Mouse (Mus musculus) kidney, embryonic 16.5 days (tissue): ENCODE data around the gene Hist2h2ac. TPM values are rescaled to one million over a fixed set of nuclear protein-coding genes. Genes with fewer than 3 reads are reported as not detected.
A peak's percentile ranks its signal among the peaks of the same experiment; 100 is the strongest.
"Not testable (repeated sequence)": the region's sequence is repeated elsewhere in the genome, so short reads cannot be mapped to it uniquely, and the experiment has no call there.

ENCODE experiments used
- ATAC-seq: fragments of 200-750 bp; cut with Nextera tagmentation; 2 replicates; pipeline ENCODE4 v1.8.0; 2017; ENCODE audit warnings: moderate TSS enrichment; ENCODE audit not compliant: low FRiP score, low TSS enrichment
- H3K27ac ChIP-seq: fragments of 300-500 bp; sonication (generic); 2 replicates; pipeline ENCODE4 v1.5.1; 2014; ENCODE audit warnings: low read length
- H3K27me3 ChIP-seq: fragments of 300-500 bp; sonication (generic); 2 replicates; pipeline ENCODE4 v1.6.1; 2014; ENCODE audit warnings: low read length, control low read depth, mixed read lengths; ENCODE audit not compliant: insufficient read depth
- H3K36me3 ChIP-seq: fragments of 300-500 bp; sonication (generic); 2 replicates; pipeline ENCODE4 v1.6.1; 2014; ENCODE audit warnings: low read length, control low read depth, mixed read lengths; ENCODE audit not compliant: insufficient read depth
- H3K4me1 ChIP-seq: fragments of 300-500 bp; sonication (generic); 2 replicates; pipeline ENCODE4 v1.6.1; 2014; ENCODE audit warnings: low read length, control low read depth, mixed read lengths; ENCODE audit not compliant: insufficient read depth
- H3K4me2 ChIP-seq: fragments of 300-500 bp; sonication (generic); replicated peaks from 2 replicates; pipeline ENCODE4 v1.6.1; 2014; ENCODE audit warnings: low read depth, low read length
- H3K4me3 ChIP-seq: fragments of 300-500 bp; sonication (generic); 2 replicates; pipeline ENCODE4 v1.5.1; 2014; ENCODE audit warnings: mild to moderate bottlenecking, low read length
- H3K9ac ChIP-seq: fragments of 300-500 bp; sonication (generic); replicated peaks from 2 replicates; pipeline ENCODE4 v1.6.1; 2014; ENCODE audit warnings: low read length
- H3K9me3 ChIP-seq: fragments of 300-500 bp; sonication (generic); 2 replicates; pipeline ENCODE4 v1.6.1; 2016; ENCODE audit warnings: low read length, control low read depth
- WGBS: fragments of 180-500 bp; shearing (Covaris S2); extraction: QIAGEN DNeasy Blood & Tissue Kit; methylation state at CpG from one replicate; pipeline ENCODE4 v1.1.7; 2014; 5-methylcytosine and 5-hydroxymethylcytosine counted together
- polyA plus RNA-seq: library from polyadenylated mRNA; unstranded; fragments of >200 nt; fragmentation: Nextera tagmentation; extraction: Ambion mirVana; gene quantifications from 2 replicates; pipeline ENCODE4 v1.2.1, GENCODE M21; 2015

Hist2h2ac gene
- polyA plus RNA-seq, 1 experiment from 2014 or later, result 7.5 TPM

DNA sequence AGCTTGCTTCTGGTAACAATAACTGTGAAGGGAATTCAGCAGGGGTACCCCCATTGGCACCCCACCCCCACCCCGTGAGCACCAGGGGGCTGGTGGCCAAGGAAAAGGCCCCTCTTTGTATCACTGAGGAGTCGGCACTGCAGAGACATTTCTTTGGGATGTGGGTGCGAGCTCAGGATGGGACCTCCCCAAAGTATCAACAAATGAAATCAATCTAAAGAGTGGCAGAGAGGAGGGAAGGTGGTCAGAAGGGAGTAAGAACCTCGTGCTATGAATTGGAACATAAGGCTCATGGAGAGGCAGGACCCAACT lies 28.3 kb upstream of the Hist2h2ac start:
- Histone ChIP-seq H3K27ac (peak overlapping the region; percentile 66), H3K36me3 (no peaks in the 10 kb centered on the region), H3K4me2 (peak overlapping the region; percentile 55), H3K27me3 (no peaks in the 10 kb centered on the region), H3K4me1 (peaks cover 31% of the 10 kb centered on the region), H3K9me3 (no peaks in the 10 kb centered on the region), H3K4me3 (peak overlapping the region; percentile 49), H3K9ac (peak overlapping the region; percentile 52)
- no peak for ATAC-seq
- 52% methylated on average over 4 of the region's 4 CpGs for WGBS

GRCm38 (mm10) chr3:96248141-96249033 lies 27.7 kb upstream of the Hist2h2ac start:
- H3K9ac ChIP-seq, result peak overlapping the region; percentile 52
- peak overlapping the region; percentile 55 for H3K4me2 ChIP-seq

DNA sequence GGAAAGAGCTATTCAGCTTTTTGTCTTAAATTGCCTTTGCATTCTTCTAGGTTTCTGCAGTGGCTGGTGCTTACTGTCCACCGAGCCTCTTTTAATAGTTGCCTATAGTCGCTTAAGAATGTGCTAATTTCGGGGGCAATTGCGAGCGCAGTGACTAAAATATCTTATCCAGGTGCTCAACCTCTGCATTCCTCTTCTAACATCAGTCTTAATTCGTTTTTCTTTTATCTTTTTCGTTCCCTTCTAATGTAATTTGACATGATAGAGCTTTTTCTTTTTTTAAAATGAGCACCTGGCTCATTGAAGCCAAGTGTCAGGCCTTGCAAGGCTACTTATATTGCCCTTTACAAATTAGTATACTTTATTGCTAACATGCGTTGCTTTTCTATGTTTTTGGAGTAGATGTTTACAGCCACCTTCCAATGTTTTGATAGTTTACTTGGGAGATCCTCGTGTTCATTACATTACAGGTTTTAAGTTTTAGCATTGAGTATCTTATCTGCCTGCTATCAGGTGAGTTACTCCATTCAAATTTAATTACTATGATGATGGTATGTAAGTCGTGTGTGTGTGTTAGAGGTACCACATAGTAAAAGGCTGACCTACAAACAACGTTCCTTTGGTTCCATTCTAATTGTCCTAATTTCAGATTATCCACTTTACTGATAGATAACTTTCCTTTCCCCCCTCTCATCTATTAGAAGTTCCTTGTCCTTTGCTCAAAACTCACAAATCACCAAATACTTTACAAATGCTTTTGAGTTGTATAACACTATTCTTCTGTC lies 26.9 kb upstream of the Hist2h2ac start:
- Histone ChIP-seq H3K4me3 (peak overlapping the region; percentile 49), H3K4me1 (peaks cover 37% of the 10 kb centered on the region), H3K27ac (peak overlapping the region; percentile 75), H3K9ac (peak overlapping the region; percentile 72), H3K4me2 (peak overlapping the region; percentile 55), H3K9me3 (no peaks in the 10 kb centered on the region), H3K27me3 (no peaks in the 10 kb centered on the region), H3K36me3 (no peaks in the 10 kb centered on the region)
- 5% methylated on average over 11 of the region's 11 CpGs for WGBS
- no peak for ATAC-seq

More at GRCm38 (mm10) chr3:96248141-96249033, 27.7 kb upstream of the Hist2h2ac start:
- peak overlapping the region; percentile 49 for H3K4me3 ChIP-seq
- no peaks in the 10 kb centered on the region for H3K36me3 ChIP-seq
- H3K4me1 ChIP-seq, result peaks cover 37% of the 10 kb centered on the region
- 38% methylated on average over 6 of the region's 6 CpGs for WGBS
- no peak for ATAC-seq
- no peaks in the 10 kb centered on the region for H3K9me3 ChIP-seq
- H3K27me3 ChIP-seq, result no peaks in the 10 kb centered on the region
- peak overlapping the region; percentile 66 for H3K27ac ChIP-seq

GRCm38 (mm10) chr3:96246427-96246856 lies 25.8 kb upstream of the Hist2h2ac start, which contains the start of gene Hist2h3c1:
Gene Hist2h3c1 (plus strand): TSS chr3:96246685.
- Histone ChIP-seq H3K9ac (peak within 1 kb of the TSS; percentile 72), H3K4me2 (peak within 1 kb of the TSS; percentile 55), H3K4me1 (peaks cover 37% of the 10 kb centered on the region), H3K4me3 (peak within 1 kb of the TSS; percentile 49), H3K27ac (peak within 1 kb of the TSS; percentile 75)
- H3K36me3 ChIP-seq, H3K27me3 ChIP-seq, H3K9me3 ChIP-seq: not testable (repeated sequence)
- ATAC-seq, result peak; percentile 96
- whole genome bisulfite sequencing, result 0% methylated on average over 1 of the region's 47 CpGs

GRCm38 (mm10) chr3:96246018-96246417 lies 25.3 kb upstream of the Hist2h2ac start:
- 0% methylated on average over 9 of the region's 21 CpGs for WGBS
- peak overlapping the region; percentile 23; the same call in 1 of the 2 replicates for H3K4me2 ChIP-seq
- H3K9me3 ChIP-seq, H3K27me3 ChIP-seq, H3K36me3 ChIP-seq, ATAC-seq: not testable (repeated sequence)
- H3K27ac ChIP-seq, result 0 out of 2 replicates have a peak overlapping the region, but pooled peaks have one; percentile 58
- H3K4me1 ChIP-seq, result peaks cover 37% of the 10 kb centered on the region
- 0 out of 2 replicates have a peak overlapping the region, but pooled peaks have one; percentile 55 for H3K9ac ChIP-seq
- peak overlapping the region; percentile 38 for H3K4me3 ChIP-seq

- Histone ChIP-seq H3K9ac (peak within 1 kb of the TSS; percentile 87), H3K27ac (peak within 1 kb of the TSS; percentile 99), H3K4me2 (peak within 1 kb of the TSS; percentile 63), H3K4me3 (peak within 1 kb of the TSS; percentile 60), H3K4me1 (peaks cover 39% of the 10 kb centered on the region)
- WGBS, result under 1% methylated on average over 23 of the region's 88 CpGs
- H3K36me3 ChIP-seq, H3K9me3 ChIP-seq, H3K27me3 ChIP-seq: not testable (repeated sequence)
- ATAC-seq, result peak; percentile 87
Observed at GRCm38 (mm10) chr3:96245003-96245886, 24.6 kb upstream of the Hist2h2ac start, which contains the start of gene Hist2h2aa1. Gene Hist2h2aa1 (plus strand): TSS chr3:96245497.

DNA sequence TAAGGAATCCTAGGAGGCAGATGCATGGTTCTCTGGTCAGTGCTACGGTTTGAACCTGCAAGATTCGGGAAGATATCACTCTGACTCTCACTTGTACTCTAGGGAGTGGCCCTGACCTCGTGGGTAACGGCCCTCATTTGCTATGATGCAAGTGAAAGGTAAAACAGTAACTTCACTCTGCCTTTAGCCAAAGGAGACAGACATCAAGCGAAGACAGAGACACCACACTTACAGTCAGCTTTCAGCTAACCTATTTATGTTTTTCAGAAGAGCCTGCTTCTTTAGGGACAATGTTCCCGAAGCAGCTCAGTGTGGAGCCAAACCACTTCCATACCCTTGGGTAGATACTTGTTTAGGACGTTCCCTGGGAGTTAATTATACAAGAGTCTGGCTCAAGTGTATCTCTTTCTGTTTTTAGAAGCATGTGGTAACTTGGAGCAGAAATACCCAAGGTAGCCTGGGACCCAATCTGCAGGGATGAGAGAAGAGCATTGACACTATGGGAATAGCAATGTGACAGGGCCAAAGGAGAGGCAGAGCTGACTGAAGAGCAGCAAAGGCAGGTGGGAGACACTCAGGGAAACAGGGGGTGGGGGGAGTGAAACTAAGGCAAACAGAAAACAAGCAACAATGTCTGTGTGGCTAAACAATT lies 23.4 kb upstream of the Hist2h2ac start:
- H3K4me2 ChIP-seq, result peak overlapping the region; percentile 63
- no peaks in the 10 kb centered on the region for H3K27me3 ChIP-seq
- H3K36me3 ChIP-seq, result no peaks in the 10 kb centered on the region
- ATAC-seq, result no peak
- peak overlapping the region; percentile 60; the same call in 1 of the 2 replicates for H3K4me3 ChIP-seq
- WGBS, result 67% methylated on average over 7 of the region's 7 CpGs
- H3K9me3 ChIP-seq, result no peaks in the 10 kb centered on the region
- peak overlapping the region; percentile 99 for H3K27ac ChIP-seq
- H3K9ac ChIP-seq, result peak overlapping the region; percentile 87
- H3K4me1 ChIP-seq, result peaks cover 31% of the 10 kb centered on the region

DNA sequence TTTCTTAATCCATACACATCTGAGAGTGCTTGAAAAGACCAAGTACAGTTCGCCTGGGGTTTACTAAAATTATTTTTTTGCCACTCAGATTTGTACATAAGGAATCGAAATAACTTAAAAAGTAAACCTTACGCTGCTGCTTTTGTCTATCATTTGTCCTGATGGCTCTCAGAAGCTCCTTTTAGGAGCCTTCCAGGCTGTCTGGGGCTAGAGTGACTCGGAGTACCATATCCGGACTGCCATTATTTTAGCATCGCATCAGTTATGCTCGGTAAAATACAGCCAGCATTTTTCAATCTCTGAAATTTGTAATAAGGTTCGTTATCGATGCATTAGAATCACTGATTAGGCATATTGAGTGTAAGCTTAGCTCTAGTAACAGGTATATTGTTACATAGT lies 20.1 kb upstream of the Hist2h2ac start:
- no peaks in the 10 kb centered on the region for H3K9me3 ChIP-seq
- H3K4me1 ChIP-seq, result peaks cover 36% of the 10 kb centered on the region
- H3K27me3 ChIP-seq, result no peaks in the 10 kb centered on the region
- ATAC-seq, result no peak
- WGBS, result 77% methylated on average over 9 of the region's 9 CpGs
- peak overlapping the region; percentile 88 for H3K27ac ChIP-seq
- H3K4me2 ChIP-seq, result peak overlapping the region; percentile 24
- no peak overlapping the region for H3K4me3 ChIP-seq
- no peaks in the 10 kb centered on the region for H3K36me3 ChIP-seq
- H3K9ac ChIP-seq, result peak overlapping the region; percentile 65; the same call in 1 of the 2 replicates
